Mouse (Mus musculus): Measurements from ENCODE around the gene Mical2. TPM values are rescaled to one million over a fixed set of nuclear protein-coding genes. Genes with fewer than 3 reads are reported as not detected.

Mical2 gene
- total and polyA plus RNA-seq, 3 experiments: not detected

GRCm38 (mm10) chr7:112317491-112317890, 91.8 kb downstream of the Mical2 start:
- DNase-seq (ENCODE audit: low read depth, low spot score): no peak
- H3K27me3 ChIP-seq (ENCODE audit: control insufficient read depth in 1 of 2, insufficient read depth in 2 of 2, low read length in 2 of 2): no peaks in the 10 kb centered on the region

GRCm38 (mm10) chr7:112318306-112318705, 92.7 kb downstream of the Mical2 start:
- Histone ChIP-seq H3K9ac (ENCODE audit: control insufficient read depth, low read depth, low read length, poor library complexity, severe bottlenecking) (no peak overlapping the region), H3K79me2 (ENCODE audit: control insufficient read depth, insufficient read depth, low read length, poor library complexity) (no peaks in the 10 kb centered on the region), H3K4me3 (ENCODE audit: control insufficient read depth in 1 of 2, insufficient read depth in 1 of 2, low read depth in 2 of 2, low read length in 2 of 2) (no peak overlapping the region), H3K4me1 (ENCODE audit: control insufficient read depth in 1 of 2, insufficient read depth in 2 of 2, low read length in 2 of 2) (no peaks in the 10 kb centered on the region), H3K27me3 (ENCODE audit: control insufficient read depth in 1 of 2, insufficient read depth in 2 of 2, low read length in 2 of 2) (no peaks in the 10 kb centered on the region), H3K36me3 (ENCODE audit: control insufficient read depth in 1 of 2, insufficient read depth in 2 of 2, low read length in 2 of 2) (no peaks in the 10 kb centered on the region), H3K27ac (ENCODE audit: control insufficient read depth, low read depth, low read length) (no peak overlapping the region), H3K9me3 (replicated peaks; ENCODE audit: insufficient read depth, low read length) (no peaks in the 10 kb centered on the region)
- TF ChIP-seq USF2 (IDR thresholded peaks at IDR 0.05; ENCODE audit: borderline replicate concordance in 1 of 2, insufficient read depth in 1 of 2, low read depth in 1 of 2, low read length in 2 of 2) (no peak), EP300 (IDR thresholded peaks at IDR 0.05; ENCODE audit: low read depth in 1 of 2, low read length in 2 of 2) (no peak), KAT2A (conservative IDR thresholded peaks at IDR 0.05; ENCODE audit: low read depth, low read length) (no peak), TCF12 (IDR thresholded peaks at IDR 0.05; ENCODE audit: low read depth, low read length) (no peak), SMC3 (IDR thresholded peaks at IDR 0.05; ENCODE audit: low read depth, low read length) (no peak), MAFK (IDR thresholded peaks at IDR 0.05; ENCODE audit: borderline replicate concordance, low read depth, low read length) (no peak), USF1 (IDR thresholded peaks at IDR 0.05; ENCODE audit: low read depth, low read length) (no peak), ZNF384 (IDR thresholded peaks at IDR 0.05; ENCODE audit: low read depth, low read length) (no peak), MXI1 (IDR thresholded peaks at IDR 0.05; ENCODE audit: low read depth, low read length) (no peak), ZKSCAN1 (IDR thresholded peaks at IDR 0.05; ENCODE audit: low read depth, low read length) (no peak), ZC3H11A (IDR thresholded peaks at IDR 0.05; ENCODE audit: low read depth, low read length) (no peak), TAL1 (IDR thresholded peaks at IDR 0.05; ENCODE audit: low read length) (no peak), BHLHE40 (IDR thresholded peaks at IDR 0.05; ENCODE audit: borderline replicate concordance, low read depth, low read length) (no peak), GABPA (IDR thresholded peaks at IDR 0.05; ENCODE audit: low read depth, low read length) (no peak), RCOR1 (IDR thresholded peaks at IDR 0.05; ENCODE audit: low read depth, low read length) (no peak), MYB (IDR thresholded peaks at IDR 0.05; ENCODE audit: low read depth, low read length) (no peak)
- DNase-seq (ENCODE audit: low read depth, low spot score): no peak

More at GRCm38 (mm10) chr7:112317491-112317890, 91.8 kb downstream of the Mical2 start:
- H3K9me3 ChIP-seq (replicated peaks; ENCODE audit: insufficient read depth, low read length): no peaks in the 10 kb centered on the region
- no peak overlapping the region for H3K9ac ChIP-seq (ENCODE audit: control insufficient read depth, low read depth, low read length, poor library complexity, severe bottlenecking)
- no peaks in the 10 kb centered on the region for H3K79me2 ChIP-seq (ENCODE audit: control insufficient read depth, insufficient read depth, low read length, poor library complexity)
- H3K4me1 ChIP-seq (ENCODE audit: control insufficient read depth in 1 of 2, insufficient read depth in 2 of 2, low read length in 2 of 2): no peaks in the 10 kb centered on the region
- no peak overlapping the region for H3K27ac ChIP-seq (ENCODE audit: control insufficient read depth, low read depth, low read length)
- no peaks in the 10 kb centered on the region for H3K36me3 ChIP-seq (ENCODE audit: control insufficient read depth in 1 of 2, insufficient read depth in 2 of 2, low read length in 2 of 2)
- no peak overlapping the region for H3K4me3 ChIP-seq (ENCODE audit: control insufficient read depth in 1 of 2, insufficient read depth in 1 of 2, low read depth in 2 of 2, low read length in 2 of 2)
- TF ChIP-seq MXI1 (IDR thresholded peaks at IDR 0.05; ENCODE audit: low read depth, low read length) (no peak), SMC3 (IDR thresholded peaks at IDR 0.05; ENCODE audit: low read depth, low read length) (no peak), RAD21 (IDR thresholded peaks at IDR 0.05; ENCODE audit: low read depth, low read length) (no peak), RCOR1 (IDR thresholded peaks at IDR 0.05; ENCODE audit: low read depth, low read length) (no peak)
